Comparison of ENCODE assay signal across 8 mouse cellular contexts in genomic region chr3:139073801-139074483, GRCm38 (mm10). TPM values are rescaled to one million over a fixed set of nuclear protein-coding genes. Genes with fewer than 3 reads are reported as not detected.
DNase-seq lines count a peak whose midpoint lies in the region; ATAC-seq and TF ChIP-seq lines count a peak whose summit lies in the region.

No protein-coding gene starts in this region.

- no peak for ATAC-seq in hindbrain, embryonic 13.5 days (ENCODE audit: low FRiP score)
- ATAC-seq in midbrain, embryonic 14.5 days (ENCODE audit: low FRiP score, low TSS enrichment): no peak

- TF ChIP-seq CTCF in liver, adult 2 months (IDR thresholded peaks at IDR 0.05; ENCODE audit: low read depth, low read length): no peak

- H3K4me3 ChIP-seq in liver, adult 2 months (ENCODE audit: insufficient read depth, low read depth, low read length): peak overlapping the region; percentile 99
- H3K4me3 ChIP-seq in brown adipose tissue, adult 24 weeks (ENCODE audit: insufficient read depth, low read depth, low read length): peak overlapping the region; percentile 98
- peak overlapping the region; percentile 91 for H3K4me3 ChIP-seq in hindbrain, embryonic 13.5 days
- peak overlapping the region; percentile 91 for H3K4me3 ChIP-seq in midbrain, embryonic 14.5 days (replicated peaks; ENCODE audit: low read depth, low read length)

- H3K9me3 ChIP-seq in hindbrain, embryonic 13.5 days: no peaks in the 10 kb centered on the region
- H3K9me3 ChIP-seq in midbrain, embryonic 14.5 days (ENCODE audit: control insufficient read depth, low read length): no peaks in the 10 kb centered on the region

- H3K9ac ChIP-seq in liver, adult 2 months (ENCODE audit: low read depth, low read length): peak overlapping the region; percentile 99
- peak overlapping the region; percentile 90 for H3K9ac ChIP-seq in hindbrain, embryonic 13.5 days
- peak overlapping the region; percentile 89 for H3K9ac ChIP-seq in midbrain, embryonic 14.5 days (replicated peaks; ENCODE audit: low read length)

- WGBS in liver, adult 2 months: 4% methylated on average over 12 of the region's 12 CpGs
- WGBS in hindbrain, embryonic 13.5 days: 7% methylated on average over 12 of the region's 12 CpGs
- 4% methylated on average over 12 of the region's 12 CpGs for WGBS in midbrain, embryonic 14.5 days

- H3K4me2 ChIP-seq in hindbrain, embryonic 13.5 days: peak overlapping the region; percentile 69
- H3K4me2 ChIP-seq in midbrain, embryonic 14.5 days (ENCODE audit: low read length): peak overlapping the region; percentile 57

- TF ChIP-seq POLR2A in liver, adult 2 months (IDR thresholded peaks at IDR 0.05; ENCODE audit: extremely low read depth, insufficient read depth, low read length): no peak

- H3K79me2 ChIP-seq in liver, adult 2 months (ENCODE audit: control insufficient read depth, insufficient read depth, low read length): peaks cover 9% of the 10 kb centered on the region

- H3K27me3 ChIP-seq in liver, adult 2 months (ENCODE audit: control insufficient read depth, insufficient read depth, low read length): no peaks in the 10 kb centered on the region
- no peaks in the 10 kb centered on the region for H3K27me3 ChIP-seq in hindbrain, embryonic 13.5 days
- no peaks in the 10 kb centered on the region for H3K27me3 ChIP-seq in midbrain, embryonic 14.5 days (ENCODE audit: control insufficient read depth, insufficient read depth, low read length)

- DNase-seq in liver, adult 2 months (ENCODE audit: extremely low read depth, low read depth, low spot score): peak; percentile 36
- no peak for DNase-seq in liver
- no peak for DNase-seq in midbrain, embryonic 14.5 days
- DNase-seq in testis, postnatal 10 days (ENCODE audit: low spot score): no peak
- no peak for DNase-seq in cerebellum, adult 11 months
- no peak for DNase-seq in adrenal gland, adult 2 months

- H3K27ac ChIP-seq in liver, adult 2 months (replicated peaks; ENCODE audit: insufficient read depth, low read depth, low read length): peak overlapping the region; percentile 93
- peak overlapping the region; percentile 44 for H3K27ac ChIP-seq in brown adipose tissue, adult 24 weeks (replicated peaks; ENCODE audit: low read depth, low read length)
- peak overlapping the region; percentile 97 for H3K27ac ChIP-seq in hindbrain, embryonic 13.5 days
- peak overlapping the region; percentile 96 for H3K27ac ChIP-seq in midbrain, embryonic 14.5 days (replicated peaks; ENCODE audit: low read depth, low read length)

- H3K4me1 ChIP-seq in liver, adult 2 months (ENCODE audit: control insufficient read depth, insufficient read depth, low read length): peaks cover 5% of the 10 kb centered on the region
- H3K4me1 ChIP-seq in brown adipose tissue, adult 24 weeks (ENCODE audit: control insufficient read depth, insufficient read depth, insufficient read length, low read length): no peaks in the 10 kb centered on the region
- H3K4me1 ChIP-seq in hindbrain, embryonic 13.5 days (replicated peaks): peaks cover 26% of the 10 kb centered on the region
- peaks cover 3% of the 10 kb centered on the region; the same call in 1 of the 2 replicates for H3K4me1 ChIP-seq in midbrain, embryonic 14.5 days (ENCODE audit: control insufficient read depth, insufficient read depth, low read length)

- no peaks in the 10 kb centered on the region for H3K36me3 ChIP-seq in liver, adult 2 months (ENCODE audit: control insufficient read depth, insufficient read depth, low read length)
- no peaks in the 10 kb centered on the region for H3K36me3 ChIP-seq in hindbrain, embryonic 13.5 days
- no peaks in the 10 kb centered on the region for H3K36me3 ChIP-seq in midbrain, embryonic 14.5 days (ENCODE audit: control insufficient read depth, insufficient read depth, low read length)

RNA-seq across cellular contexts. Expression of gene Rap1gds1, which starts 1.1 kb away (rescaled TPM):
- 13.9 and 16.6 TPM in 2 replicates for total RNA-seq in liver, adult 2 months (2014; rRNA removed)
- 6.7 and 7.7 TPM in 2 replicates for polyA plus RNA-seq in liver, adult 2 months (2012; rRNA removed)
- 38.2 and 39.8 TPM in 2 replicates for polyA plus RNA-seq in brown adipose tissue, adult 24 weeks (2012; ENCODE audit: insufficient read depth, insufficient read length, missing spikeins)
- polyA plus RNA-seq in hindbrain, embryonic 13.5 days (2015; fragmentation: Nextera tagmentation; extraction: Ambion mirVana): 67.3 and 69.3 TPM in 2 replicates
- 47.8 and 69.7 TPM in 2 replicates for polyA plus RNA-seq in midbrain, embryonic 14.5 days (2014; fragmentation: Nextera tagmentation; extraction: Ambion mirVana)
- 10 to 100 TPM; 46.5 to 51.7 TPM for total RNA-seq in adrenal gland, adult 2 months (2021)
- polyA plus RNA-seq in adrenal gland, adult 2 months (2012; rRNA removed): 7.7 and 10.0 TPM in 2 replicates

Comparison
In these comparisons a context has a peak if more than half of its experiments do, and no peak if none do; other contexts are left out.
1. H3K27ac ChIP-seq: peak in every context shown above with its lines; median percentile 97 in hindbrain, embryonic 13.5 days; 96 in midbrain, embryonic 14.5 days; 93 in liver, adult 2 months; 44 in brown adipose tissue, adult 24 weeks.